Mouse (Mus musculus) stomach, postnatal 0 days (tissue): ENCODE results near the gene Mad1l1.

ENCODE experiments used
- CTCF ChIP-seq: IDR thresholded peaks from 2 replicates; pipeline ENCODE4 v1.5.1; 2016; ENCODE audit warnings: antibody characterized with exemption, low read depth, mild to moderate bottlenecking, moderate library complexity
- EP300 ChIP-seq: optimal IDR thresholded peaks from 2 replicates; pipeline ENCODE3; 2016; ENCODE audit warnings: antibody characterized with exemption

- TF ChIP-seq CTCF (no peak), EP300 (no peak)
Measured at GRCm38 (mm10) chr5:140023941-140024500, 297.3 kb downstream of the Mad1l1 start.
